Mouse (Mus musculus) MEL (cell line): Measurements from ENCODE around the gene Macc1. TPM values are rescaled to one million over a fixed set of nuclear protein-coding genes. Genes with fewer than 3 reads are reported as not detected.

ENCODE experiments used
- DNase-seq: peaks from one replicate; pipeline ENCODE4 v3.0.0; 2011; ENCODE audit warnings: low read depth, low spot score
- H3K27ac ChIP-seq: 2 replicates; pipeline ENCODE4 v1.5.1; 2012; ENCODE audit warnings: low read depth, mild to moderate bottlenecking, control low read depth, low read length, moderate library complexity; ENCODE audit not compliant: control insufficient read depth
- H3K27me3 ChIP-seq, 2 experiments: fragments of 150-350 bp in 1 of 2; sonication (generic) in 1 of 2; 2 replicates each; pipeline ENCODE4 v1.6.1; 2012; ENCODE audit warnings: low read length in 2 of 2, mild to moderate bottlenecking in 2 of 2, improper control_type of control experiment in 1 of 2, moderate library complexity in 1 of 2; ENCODE audit not compliant: insufficient read depth in 2 of 2, control insufficient read depth in 1 of 2
- H3K36me3 ChIP-seq, 2 experiments: 2 replicates each; pipeline ENCODE4 v1.6.1; 2012 to 2014; ENCODE audit warnings: low read length in 2 of 2, improper control_type of control experiment in 1 of 2, inconsistent platforms in 1 of 2, mild to moderate bottlenecking in 1 of 2; ENCODE audit not compliant: insufficient read depth in 2 of 2, control insufficient read depth in 1 of 2
- H3K4me1 ChIP-seq, 2 experiments: fragments of 150-350 bp in 1 of 2; sonication (generic) in 1 of 2; 2 replicates each; pipeline ENCODE4 v1.6.1; 2012; ENCODE audit warnings: low read length in 2 of 2, improper control_type of control experiment in 1 of 2, mild to moderate bottlenecking in 1 of 2; ENCODE audit not compliant: insufficient read depth in 2 of 2, control insufficient read depth in 1 of 2
- H3K4me3 ChIP-seq, 2 experiments: fragments of 150-350 bp in 1 of 2; sonication (generic) in 1 of 2; 2 replicates each; pipeline ENCODE4 v1.5.1; 2012; ENCODE audit warnings: low read depth in 2 of 2, low read length in 2 of 2, mild to moderate bottlenecking in 2 of 2, moderate library complexity in 2 of 2, control low read depth in 1 of 2, improper control_type of control experiment in 1 of 2; ENCODE audit not compliant: control insufficient read depth in 1 of 2, insufficient read depth in 1 of 2
- H3K79me2 ChIP-seq: 2 replicates; pipeline ENCODE4 v1.6.1; 2012; ENCODE audit warnings: mild to moderate bottlenecking, low read length, moderate library complexity; ENCODE audit not compliant: control insufficient read depth, poor library complexity, insufficient read depth
- H3K9ac ChIP-seq: 2 replicates; pipeline ENCODE4 v1.6.1; 2012; ENCODE audit warnings: low read depth, mild to moderate bottlenecking, control low read depth, low read length, moderate library complexity; ENCODE audit not compliant: control insufficient read depth, poor library complexity, severe bottlenecking
- H3K9me3 ChIP-seq: fragments of 150-350 bp; sonication (generic); replicated peaks from 2 replicates; pipeline ENCODE4 v1.6.1; 2012; ENCODE audit warnings: mild to moderate bottlenecking, low read length, improper control_type of control experiment, moderate library complexity; ENCODE audit not compliant: insufficient read depth
- BHLHE40 ChIP-seq: IDR thresholded peaks from 2 replicates; pipeline ENCODE4 v1.6.1; 2012; ENCODE audit warnings: low read depth, mild to moderate bottlenecking, inconsistent platforms, low read length, improper control_type of control experiment, borderline replicate concordance
- CHD2 ChIP-seq: IDR thresholded peaks from 2 replicates; pipeline ENCODE4 v1.6.1; 2011; ENCODE audit warnings: low read length, improper control_type of control experiment
- CTCF ChIP-seq, 3 experiments: IDR thresholded peaks in 2 of 3; conservative IDR thresholded peaks in 1 of 3; 2 replicates each; pipeline ENCODE4 v1.5.1; 2011 to 2012; ENCODE audit warnings: low read length in 3 of 3, low read depth in 2 of 3, mild to moderate bottlenecking in 2 of 3, improper control_type of control experiment in 1 of 3, inconsistent platforms in 1 of 3, mixed read lengths in 1 of 3, moderate library complexity in 1 of 3; ENCODE audit not compliant: control insufficient read depth in 1 of 3, insufficient read depth in 1 of 3, poor library complexity in 1 of 3, severe bottlenecking in 1 of 3
- E2F4 ChIP-seq: IDR thresholded peaks from 2 replicates; pipeline ENCODE4 v1.6.1; 2011; ENCODE audit warnings: low read depth, low read length, improper control_type of control experiment, borderline replicate concordance
- ELF1 ChIP-seq: IDR thresholded peaks from 2 replicates; pipeline ENCODE4 v1.6.1; 2014; ENCODE audit warnings: low read depth, mild to moderate bottlenecking, inconsistent platforms, low read length, improper control_type of control experiment, moderate library complexity
- EP300 ChIP-seq, 2 experiments: IDR thresholded peaks; 2 replicates each; pipeline ENCODE4 v1.6.1; 2011; ENCODE audit warnings: improper control_type of control experiment in 2 of 2, low read length in 2 of 2, low read depth in 1 of 2, mild to moderate bottlenecking in 1 of 2
- JUND ChIP-seq: IDR thresholded peaks from 2 replicates; pipeline ENCODE4 v1.6.1; 2011; ENCODE audit warnings: low read depth, mild to moderate bottlenecking, improper control_type of control experiment, low read length
- KAT2A ChIP-seq: conservative IDR thresholded peaks from 2 replicates; pipeline ENCODE4 v1.6.1; 2012; ENCODE audit warnings: low read depth, low read length, improper control_type of control experiment, inconsistent platforms
- MAFK ChIP-seq: IDR thresholded peaks from 2 replicates; pipeline ENCODE4 v1.6.1; 2011; ENCODE audit warnings: low read depth, mild to moderate bottlenecking, low read length, improper control_type of control experiment, borderline replicate concordance
- MAZ ChIP-seq: IDR thresholded peaks from 2 replicates; pipeline ENCODE4 v1.6.1; 2012; ENCODE audit warnings: low read depth, mild to moderate bottlenecking, inconsistent platforms, low read length, improper control_type of control experiment
- MYC ChIP-seq: IDR thresholded peaks from 2 replicates; pipeline ENCODE4 v1.6.1; 2011; ENCODE audit warnings: low read depth, mild to moderate bottlenecking, low read length, improper control_type of control experiment, moderate library complexity
- NELFE ChIP-seq: IDR thresholded peaks from 2 replicates; pipeline ENCODE4 v1.6.1; 2011; ENCODE audit warnings: low read depth, low read length, improper control_type of control experiment
- NRF1 ChIP-seq: IDR thresholded peaks from 2 replicates; pipeline ENCODE4 v1.6.1; 2014; ENCODE audit warnings: low read depth, mild to moderate bottlenecking, inconsistent platforms, low read length, improper control_type of control experiment, moderate library complexity; ENCODE audit not compliant: poor library complexity, insufficient read depth, severe bottlenecking
- POLR2A ChIP-seq, 2 experiments: IDR thresholded peaks; 2 replicates each; pipeline ENCODE4 v1.6.1; 2011 to 2012; ENCODE audit warnings: low read length in 2 of 2, mild to moderate bottlenecking in 2 of 2, control low read depth in 1 of 2, improper control_type of control experiment in 1 of 2, low read depth in 1 of 2, moderate library complexity in 1 of 2; ENCODE audit not compliant: control insufficient read depth in 1 of 2, insufficient read depth in 1 of 2, poor library complexity in 1 of 2
- POLR2AphosphoS2 ChIP-seq: IDR thresholded peaks from 2 replicates; pipeline ENCODE4 v1.6.1; 2011; ENCODE audit warnings: low read length, improper control_type of control experiment
- RCOR1 ChIP-seq: IDR thresholded peaks from 2 replicates; pipeline ENCODE4 v1.6.1; 2012; ENCODE audit warnings: low read depth, mild to moderate bottlenecking, inconsistent platforms, low read length, improper control_type of control experiment
- SIN3A ChIP-seq: IDR thresholded peaks from 2 replicates; pipeline ENCODE4 v1.6.1; 2012; ENCODE audit warnings: low read length, improper control_type of control experiment, inconsistent platforms
- TAL1 ChIP-seq: IDR thresholded peaks from 2 replicates; pipeline ENCODE4 v1.6.1; 2012; ENCODE audit warnings: mild to moderate bottlenecking, inconsistent platforms, low read length, moderate library complexity, mixed read lengths
- TBP ChIP-seq: IDR thresholded peaks from 2 replicates; pipeline ENCODE4 v1.8.0; 2011; ENCODE audit warnings: low read depth, low read length, improper control_type of control experiment
- UBTF ChIP-seq: IDR thresholded peaks from 2 replicates; pipeline ENCODE4 v1.6.1; 2012; ENCODE audit warnings: low read depth, mild to moderate bottlenecking, inconsistent platforms, low read length, improper control_type of control experiment, moderate library complexity, borderline replicate concordance; ENCODE audit not compliant: insufficient read depth
- ZKSCAN1 ChIP-seq: IDR thresholded peaks from 2 replicates; pipeline ENCODE4 v1.6.1; 2012; ENCODE audit warnings: low read depth, mild to moderate bottlenecking, inconsistent platforms, low read length, improper control_type of control experiment, moderate library complexity
- ZMIZ1 ChIP-seq: IDR thresholded peaks from 2 replicates; pipeline ENCODE4 v1.6.1; 2012; ENCODE audit warnings: low read depth, mild to moderate bottlenecking, inconsistent platforms, low read length, improper control_type of control experiment, moderate library complexity
- ZNF384 ChIP-seq: IDR thresholded peaks from 2 replicates; pipeline ENCODE4 v1.6.1; 2012; ENCODE audit warnings: low read depth, mild to moderate bottlenecking, inconsistent platforms, low read length, improper control_type of control experiment
- polyA plus RNA-seq, 2 experiments: library from polyadenylated mRNA; stranded (reverse) in 1 of 2; unstranded in 1 of 2; fragments of >175 nt in 1 of 2; fragments of >200 nt in 1 of 2; gene quantifications; 2 replicates each; pipeline versions ENCODE4 v1.2.1 to v1.2.4; 2012; ENCODE audit warnings: low replicate concordance in 2 of 2, low read depth in 1 of 2; ENCODE audit not compliant: insufficient read length in 2 of 2, insufficient read depth in 1 of 2, missing spikeins in 1 of 2
- total RNA-seq: library from RNA; depleted of rRNA; stranded (reverse); fragments of 300-350 nt; gene quantifications from 2 replicates; pipeline ENCODE4 v1.2.3, GENCODE M21; 2012

The Macc1 gene
- total and polyA plus RNA-seq, 3 experiments: not detected

GRCm38 (mm10) chr12:119454076-119454475, 140.0 kb downstream of the Macc1 start:
- Histone ChIP-seq H3K36me3 (no peaks in the 10 kb centered on the region), H3K9ac (no peak overlapping the region), H3K4me3 (no peak overlapping the region), H3K79me2 (no peaks in the 10 kb centered on the region), H3K27ac (no peak overlapping the region), H3K4me1 (no peaks in the 10 kb centered on the region), H3K27me3 (no peaks in the 10 kb centered on the region), H3K9me3 (no peaks in the 10 kb centered on the region)
- no peak for DNase-seq
- no peak for TF ChIP-seq ZMIZ1
- no peak for TF ChIP-seq POLR2AphosphoS2
- TF ChIP-seq NRF1: no peak
- no peak for TF ChIP-seq UBTF
- no peak for TF ChIP-seq POLR2A (IDR thresholded peaks at IDR 0.05; ENCODE audit: control insufficient read depth in 1 of 2, insufficient read depth in 1 of 2, low read depth in 1 of 2, low read length in 2 of 2, poor library complexity in 1 of 2)
- TF ChIP-seq TAL1: no peak
- TF ChIP-seq E2F4: no peak
- TF ChIP-seq RCOR1: no peak
- no peak for TF ChIP-seq CHD2
- no peak for TF ChIP-seq JUND
- TF ChIP-seq ELF1: no peak
- no peak for TF ChIP-seq MAFK
- TF ChIP-seq ZNF384: no peak
- no peak for TF ChIP-seq TBP
- TF ChIP-seq BHLHE40: no peak

DNA sequence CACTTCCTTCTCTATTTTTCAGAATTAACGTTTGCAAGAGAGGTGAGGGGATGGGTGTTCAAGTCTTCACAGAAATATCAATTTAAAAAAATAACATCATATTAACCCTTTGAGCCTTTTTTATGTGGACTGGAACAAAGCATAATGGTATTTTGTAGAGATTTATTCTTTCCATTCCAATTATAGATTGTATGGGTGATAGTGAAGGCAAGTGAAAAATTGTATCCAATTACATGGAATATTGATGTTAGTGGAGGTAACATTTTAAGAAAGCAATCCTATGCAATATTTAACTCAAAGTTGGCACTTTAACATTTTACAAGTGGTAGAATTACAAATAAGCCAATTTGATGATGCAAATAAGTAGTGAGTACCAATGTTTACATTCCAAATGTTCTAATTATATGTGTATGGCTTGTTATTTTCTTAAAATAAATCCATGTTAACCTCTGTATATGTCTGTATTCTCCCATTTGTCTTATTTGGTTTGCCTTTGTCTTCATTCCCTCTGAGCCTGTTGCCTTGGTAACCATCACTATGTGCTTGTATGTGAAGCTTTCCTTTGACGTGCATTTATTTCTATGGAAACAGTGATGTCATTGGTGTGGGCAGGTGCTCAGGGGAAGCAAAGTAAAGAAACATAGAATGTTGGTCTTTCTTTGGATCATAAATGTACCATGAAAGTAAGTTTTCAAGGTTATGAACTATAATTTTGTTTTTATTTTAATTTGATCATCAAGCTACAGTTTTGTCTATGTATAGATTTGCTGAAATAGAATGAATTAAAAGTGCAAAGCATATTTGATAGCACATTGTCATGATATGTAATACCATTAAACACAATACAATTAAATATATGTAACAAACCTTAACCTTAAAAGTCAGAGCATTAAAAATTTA, 150.2 kb downstream of the Macc1 start:
- Histone ChIP-seq H3K9me3 (no peaks in the 10 kb centered on the region), H3K4me1 (no peaks in the 10 kb centered on the region), H3K36me3 (no peaks in the 10 kb centered on the region), H3K4me3 (no peak overlapping the region), H3K27ac (no peak overlapping the region), H3K79me2 (no peaks in the 10 kb centered on the region), H3K27me3 (no peaks in the 10 kb centered on the region), H3K9ac (no peak overlapping the region)
- no peak for DNase-seq
- TF ChIP-seq ZMIZ1 (no peak), MAZ (no peak), ZKSCAN1 (no peak), SIN3A (no peak), CTCF (IDR thresholded peaks at IDR 0.05 in 2 of 3, conservative IDR thresholded peaks at IDR 0.05 in 1 of 3; ENCODE audit: control insufficient read depth in 1 of 3, insufficient read depth in 1 of 3, low read depth in 2 of 3, low read length in 3 of 3, poor library complexity in 1 of 3, severe bottlenecking in 1 of 3) (no peak), CHD2 (no peak), EP300 (IDR thresholded peaks at IDR 0.05; ENCODE audit: low read depth in 1 of 2, low read length in 2 of 2) (no peak), KAT2A (no peak), MYC (no peak), NELFE (no peak), TAL1 (no peak), BHLHE40 (no peak)
